Mouse (Mus musculus) myocyte (in vitro differentiated cells): ENCODE results near the gene Micu1.

ENCODE experiments used
- CEBPB ChIP-seq: IDR thresholded peaks from 2 replicates; pipeline ENCODE4 v1.6.1; 2011; ENCODE audit warnings: mild to moderate bottlenecking, moderate library complexity; ENCODE audit not compliant: poor library complexity, insufficient read depth, severe bottlenecking
- E2F4 ChIP-seq: IDR thresholded peaks from one replicate; pipeline ENCODE4 v1.6.1; 2011; ENCODE audit warnings: mild to moderate bottlenecking, control low read depth, moderate library complexity; ENCODE audit not compliant: insufficient read depth
- MYOD1 ChIP-seq, 3 experiments: IDR thresholded peaks; one replicate each; pipeline ENCODE4 v1.6.1; 2011; ENCODE audit warnings: control low read depth in 2 of 3, low read depth in 2 of 3, mild to moderate bottlenecking in 2 of 3, moderate library complexity in 1 of 3; ENCODE audit not compliant: insufficient read length in 2 of 3, control insufficient read depth in 1 of 3
- MYOG ChIP-seq, 3 experiments: IDR thresholded peaks; one replicate each; pipeline ENCODE4 v1.6.1; 2011; ENCODE audit warnings: control low read depth in 2 of 3, low read depth in 2 of 3, mild to moderate bottlenecking in 2 of 3; ENCODE audit not compliant: insufficient read length in 2 of 3, control insufficient read depth in 1 of 3, insufficient read depth in 1 of 3
- POLR2A ChIP-seq: IDR thresholded peaks from one replicate; pipeline ENCODE4 v1.6.1; 2011; ENCODE audit warnings: low read depth, mild to moderate bottlenecking, control low read depth, moderate library complexity; ENCODE audit not compliant: insufficient read length
- POLR2AphosphoS2 ChIP-seq: IDR thresholded peaks from one replicate; pipeline ENCODE4 v1.6.1; 2011; ENCODE audit warnings: low read depth, control low read depth; ENCODE audit not compliant: insufficient read length
- REST ChIP-seq: IDR thresholded peaks from one replicate; pipeline ENCODE4 v1.6.1; 2011; ENCODE audit warnings: mild to moderate bottlenecking, control low read depth, moderate library complexity; ENCODE audit not compliant: insufficient read depth, insufficient read length
- TCF12 ChIP-seq: IDR thresholded peaks from one replicate; pipeline ENCODE4 v1.6.1; 2011; ENCODE audit warnings: mild to moderate bottlenecking, control low read depth; ENCODE audit not compliant: poor library complexity, insufficient read depth, severe bottlenecking
- TCF3 ChIP-seq: IDR thresholded peaks from one replicate; pipeline ENCODE4 v1.6.1; 2011; ENCODE audit warnings: low read depth, control low read depth; ENCODE audit not compliant: insufficient read length
- USF1 ChIP-seq: IDR thresholded peaks from one replicate; pipeline ENCODE4 v1.6.1; 2011; ENCODE audit warnings: low read depth, mild to moderate bottlenecking, control low read depth, moderate library complexity

DNA sequence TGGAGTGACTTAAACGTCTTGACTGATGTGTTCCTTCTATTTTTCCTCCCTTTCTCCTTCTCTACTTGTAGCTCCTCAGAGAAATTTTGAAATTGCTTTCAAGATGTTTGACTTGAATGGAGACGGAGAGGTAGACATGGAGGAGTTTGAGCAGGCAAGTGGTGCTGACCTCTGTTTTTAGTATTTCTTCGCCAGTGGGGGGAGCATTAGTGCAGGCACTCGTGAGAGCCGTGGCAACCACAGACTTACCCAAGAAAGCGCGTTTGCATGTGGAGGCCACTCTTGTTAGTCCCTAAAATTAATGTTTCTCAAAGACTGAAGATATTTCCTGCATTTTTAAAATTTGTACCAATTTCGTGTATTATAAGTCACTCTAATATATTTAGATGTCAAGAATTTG lies 85.6 kb downstream of the Micu1 start:
- no peak for TF ChIP-seq POLR2A
- no peak for TF ChIP-seq TCF3
- TF ChIP-seq CEBPB, result no peak
- no peak for TF ChIP-seq MYOG (IDR thresholded peaks at IDR 0.05; ENCODE audit: control insufficient read depth in 1 of 3, insufficient read depth in 1 of 3, insufficient read length in 2 of 3, low read depth in 2 of 3)
- TF ChIP-seq TCF12, result no peak
- TF ChIP-seq REST, result no peak
- TF ChIP-seq E2F4, result no peak
- TF ChIP-seq USF1, result no peak
- TF ChIP-seq POLR2AphosphoS2, result no peak
- no peak for TF ChIP-seq MYOD1 (IDR thresholded peaks at IDR 0.05; ENCODE audit: control insufficient read depth in 1 of 3, insufficient read length in 2 of 3, low read depth in 2 of 3)
